Mouse (Mus musculus): ENCODE measurements around the gene Fis1.
"Not testable (repeated sequence)": the region's sequence is repeated elsewhere in the genome, so short reads cannot be mapped to it uniquely, and the experiment has no call there.

Fis1 gene

DNA sequence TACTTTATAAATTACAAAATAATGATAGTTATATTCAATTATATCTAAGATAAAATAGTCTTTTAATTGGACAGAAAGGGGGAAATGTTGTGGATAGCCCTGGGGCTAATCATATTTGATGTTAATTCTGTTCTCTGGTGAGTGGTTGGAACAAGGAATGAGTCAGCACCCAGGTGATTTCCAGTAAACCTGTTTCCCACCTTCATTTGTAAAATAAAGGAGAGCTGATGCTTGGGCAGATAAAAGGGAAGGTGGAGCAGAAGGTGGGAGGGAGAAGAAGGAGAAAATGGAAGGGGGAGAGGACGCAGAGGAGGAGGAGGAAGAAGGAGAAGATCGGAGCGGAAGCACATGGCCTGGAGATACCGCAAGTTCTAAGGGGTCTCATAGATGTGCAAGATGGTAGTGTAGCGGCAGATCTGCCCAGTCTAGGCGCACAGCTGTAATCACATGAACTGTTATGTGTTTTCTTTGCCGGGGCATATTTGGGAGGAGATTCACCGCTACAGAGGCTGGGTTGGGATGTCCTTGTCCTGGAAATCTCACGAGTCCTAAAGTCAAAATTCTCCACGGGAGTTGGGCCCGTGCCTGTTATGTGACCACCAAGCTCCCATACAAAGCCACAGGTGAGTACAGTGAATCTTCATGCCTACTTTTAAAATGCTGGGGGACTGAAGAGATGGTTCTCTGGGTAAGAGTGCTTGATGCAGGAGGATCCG is 12.1 kb upstream of the Fis1 start:
- DNase-seq: no peak

DNA sequence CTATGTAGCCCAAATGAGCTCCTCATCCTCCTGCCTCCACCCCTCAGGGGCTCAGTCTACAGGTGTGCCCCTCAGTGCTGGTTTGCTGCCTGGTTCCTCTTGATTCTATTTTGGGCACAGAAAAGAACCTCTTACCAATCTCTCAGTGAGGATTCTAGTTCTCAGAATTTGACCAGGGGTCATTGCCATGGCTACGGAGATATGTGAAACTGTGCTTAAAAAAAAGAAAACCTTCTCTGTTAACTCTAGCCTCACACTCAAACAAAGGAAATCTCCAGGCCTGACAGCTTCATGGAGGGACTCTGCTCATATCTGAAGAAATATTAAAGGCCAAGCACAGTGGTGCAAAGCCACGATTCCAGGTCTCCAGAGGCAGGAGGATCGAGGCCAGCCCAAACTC is 10.3 kb upstream of the Fis1 start:
- DNase-seq: no peak

GRCm38 (mm10) chr5:136943382-136943781 is 9.7 kb upstream of the Fis1 start:
- no peak for DNase-seq

- DNase-seq: no peak
Measured at GRCm38 (mm10) chr5:136945084-136945483, 8.0 kb upstream of the Fis1 start.

DNA sequence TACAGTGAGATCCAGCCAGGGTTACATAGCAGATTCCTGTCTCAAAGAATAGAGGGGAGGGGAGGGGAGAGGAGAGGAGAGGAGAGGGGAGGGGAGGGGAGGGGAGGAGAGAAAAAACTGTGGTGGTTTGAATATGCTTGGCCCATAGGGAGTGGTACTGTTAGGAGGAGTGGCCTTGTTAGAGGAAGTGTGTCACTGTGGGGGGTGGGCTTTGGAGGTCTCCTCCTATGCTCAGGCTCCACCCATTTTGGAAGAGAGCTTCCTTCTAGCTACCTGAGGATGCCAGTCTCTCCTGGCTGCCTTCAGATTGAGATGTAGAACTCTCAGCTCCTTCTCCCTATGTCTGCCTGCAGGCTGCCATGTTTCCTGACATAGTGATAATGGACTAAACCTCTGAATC is 5.2 kb upstream of the Fis1 start:
- no peak for DNase-seq

- not testable (repeated sequence) for DNase-seq
Measured at GRCm38 (mm10) chr5:136949551-136950336, 3.3 kb upstream of the Fis1 start.

- DNase-seq: no peak
Measured at GRCm38 (mm10) chr5:136950521-136950920, 2.6 kb upstream of the Fis1 start.

GRCm38 (mm10) chr5:136952153-136952552 is 922 bp upstream of the Fis1 start:
- no peak for DNase-seq

GRCm38 (mm10) chr5:136953440-136953951 is 421 bp downstream of the Fis1 start:
- peak; percentile 78 for DNase-seq

GRCm38 (mm10) chr5:136955622-136956021 is 2.5 kb downstream of the Fis1 start:
- peak; percentile 28 for DNase-seq

DNA sequence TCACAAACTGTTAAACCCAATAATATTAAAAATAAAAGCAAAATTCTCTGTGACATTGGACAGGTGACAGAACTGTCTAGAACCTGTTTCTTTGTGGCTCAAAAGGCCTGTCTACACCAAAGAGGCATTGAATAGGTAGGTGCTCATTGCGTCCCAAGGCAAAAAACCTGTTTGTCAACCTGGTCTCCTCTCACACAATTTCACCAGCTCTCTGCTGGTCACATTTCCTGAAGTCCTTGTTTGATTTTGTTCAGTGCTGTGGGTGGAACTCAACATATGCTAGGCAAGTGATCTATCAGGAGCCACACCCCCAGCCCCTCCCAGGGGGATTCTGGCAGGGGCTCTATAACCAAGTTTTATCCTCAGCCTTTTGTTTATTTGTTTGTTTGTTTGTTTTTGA is 4.2 kb downstream of the Fis1 start:
- DNase-seq: no peak

- DNase-seq: peak; percentile 92
Measured at GRCm38 (mm10) chr5:136958991-136959605, 6.0 kb downstream of the Fis1 start.

DNA sequence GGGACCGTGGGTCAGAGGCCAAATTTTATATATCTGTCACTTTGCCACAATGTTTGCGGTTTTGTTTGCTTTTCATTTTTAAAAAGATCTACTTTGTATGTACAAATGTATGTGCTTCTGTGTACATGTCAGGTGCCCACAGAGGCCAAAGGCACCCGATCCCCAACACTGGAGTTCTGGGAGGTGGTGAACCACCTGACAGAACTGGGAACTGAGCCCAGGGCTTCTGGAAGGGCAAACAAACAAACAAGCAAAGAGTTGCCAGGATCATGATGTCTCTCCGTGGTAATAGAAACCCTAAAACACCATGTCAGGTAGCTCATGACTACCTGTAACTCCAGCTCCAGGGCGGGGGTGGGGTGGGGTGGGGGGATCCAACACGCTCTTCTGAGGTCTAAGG is 7.0 kb downstream of the Fis1 start:
- peak; percentile 80 for DNase-seq

DNA sequence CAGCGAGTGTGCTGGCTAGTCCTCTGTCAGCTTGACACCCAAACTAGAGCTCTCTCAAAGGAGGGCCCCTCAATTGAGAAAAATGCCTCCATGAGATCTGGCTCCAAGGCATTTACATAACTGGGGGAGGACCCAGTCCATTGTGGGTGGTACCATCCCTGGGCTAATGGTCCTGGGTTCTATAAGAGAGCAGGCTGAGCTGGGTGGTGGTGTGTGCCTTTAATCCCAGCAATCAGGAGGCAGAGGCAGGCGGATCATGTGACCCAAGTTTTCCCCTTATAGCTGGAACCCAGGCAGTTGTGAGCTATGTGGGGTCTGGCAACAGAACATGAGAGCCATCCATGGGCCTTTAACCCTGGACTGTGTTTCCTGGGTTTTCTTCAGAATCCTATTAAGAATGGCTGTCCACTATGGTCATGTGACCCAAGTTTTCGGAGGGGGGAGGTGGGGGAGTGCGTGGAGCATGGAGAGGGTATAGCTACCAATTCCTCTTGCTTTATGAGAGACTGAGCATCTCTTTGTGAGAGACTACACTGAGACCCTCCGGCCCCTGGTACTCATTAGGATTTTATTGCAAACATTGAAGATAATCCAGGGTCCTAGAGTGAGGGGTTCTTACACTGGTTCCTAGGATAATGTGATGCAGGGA is 8.4 kb downstream of the Fis1 start:
- DNase-seq: peak; percentile 42

DNA sequence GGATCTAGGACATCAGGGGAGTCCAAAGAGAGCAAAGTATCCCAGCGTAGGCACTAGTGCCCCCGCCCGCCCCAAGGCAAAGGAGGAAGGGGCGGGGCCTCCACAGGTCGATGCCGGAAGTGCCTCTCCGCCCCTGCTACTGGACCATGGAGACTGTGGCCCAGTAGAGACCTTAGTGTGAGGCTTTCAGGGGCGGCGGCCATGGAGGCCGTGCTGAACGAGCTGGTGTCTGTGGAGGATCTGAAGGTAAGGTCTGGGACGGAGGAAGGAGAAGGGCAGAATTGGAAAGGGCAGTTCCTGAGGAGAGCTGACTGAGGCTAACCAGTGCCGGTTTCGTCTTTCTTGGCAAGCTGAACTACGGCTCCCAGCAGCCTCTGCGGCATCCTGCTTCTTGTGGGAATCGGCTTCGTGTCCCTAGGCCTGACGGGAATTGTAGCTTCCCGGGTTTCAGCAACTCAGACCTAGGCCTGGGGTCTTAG is 8.9 kb downstream of the Fis1 start:
- peak; percentile 95 for DNase-seq

- peak; percentile 88 for DNase-seq
Measured at GRCm38 (mm10) chr5:136962501-136962900, 9.4 kb downstream of the Fis1 start.

DNA sequence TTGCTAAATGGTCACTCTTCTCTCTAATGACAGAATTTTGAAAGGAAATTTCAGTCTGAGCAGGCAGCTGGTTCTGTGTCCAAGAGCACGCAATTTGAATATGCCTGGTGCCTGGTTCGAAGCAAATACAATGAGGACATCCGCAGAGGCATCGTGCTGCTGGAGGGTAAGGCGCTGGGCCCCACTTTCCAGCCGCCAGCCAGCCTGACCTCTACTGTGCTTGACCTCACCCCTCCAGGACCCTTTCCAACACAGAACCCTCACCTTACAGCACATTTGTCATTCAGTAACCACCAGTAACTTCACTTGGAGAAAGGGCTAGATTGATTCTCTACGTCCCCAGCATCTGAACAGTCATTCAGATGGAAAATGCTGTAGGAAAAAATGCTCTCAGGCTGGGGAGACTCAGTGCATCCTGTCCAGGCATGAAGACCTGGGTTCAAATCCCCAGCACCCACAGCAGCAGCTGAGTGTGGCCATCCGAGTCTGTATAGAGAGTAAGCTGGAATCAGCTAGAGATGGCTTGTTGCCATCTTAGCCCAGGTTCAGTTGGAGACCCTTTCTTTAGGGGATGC is 10.0 kb downstream of the Fis1 start:
- DNase-seq: peak; percentile 38

GRCm38 (mm10) chr5:136965210-136965609 is 12.1 kb downstream of the Fis1 start:
- no peak for DNase-seq

DNA sequence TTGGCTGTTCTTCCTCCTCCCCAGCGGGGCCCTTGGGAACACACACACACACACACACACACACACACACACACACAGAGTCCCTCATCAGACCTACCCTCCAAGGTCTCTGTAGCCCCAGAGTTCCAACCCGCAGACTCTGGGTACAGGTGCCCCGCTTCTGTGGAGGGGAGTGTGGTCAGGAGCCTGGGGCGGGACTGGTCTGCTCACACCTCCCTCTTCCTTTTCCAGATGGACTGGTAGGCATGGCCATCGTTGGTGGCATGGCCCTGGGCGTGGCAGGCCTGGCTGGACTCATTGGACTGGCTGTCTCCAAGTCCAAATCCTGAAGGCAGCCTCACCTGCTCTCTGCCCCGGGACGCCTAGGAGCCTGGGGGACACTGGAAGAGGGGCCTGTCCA is 12.6 kb downstream of the Fis1 start:
- peak; percentile 69 for DNase-seq

DNA sequence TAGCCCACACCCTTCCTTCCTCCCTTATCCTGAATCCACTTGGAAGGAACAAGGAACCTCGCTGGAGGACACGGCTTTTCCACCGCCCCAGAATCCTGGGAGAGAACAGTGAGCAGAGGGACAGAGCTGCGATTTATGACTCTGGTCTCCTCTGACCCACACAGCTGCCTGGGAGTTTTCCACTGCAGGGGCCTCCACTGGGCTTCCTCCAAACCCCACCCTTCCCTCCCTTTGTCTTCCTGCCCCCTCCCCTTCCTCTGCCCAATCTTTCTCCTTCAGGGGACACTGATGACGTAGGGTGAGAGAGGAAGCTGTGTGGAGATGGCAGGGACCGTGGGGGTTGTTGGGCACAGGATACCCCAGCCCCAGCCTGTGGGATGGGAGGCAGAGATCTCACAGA is 13.3 kb downstream of the Fis1 start, which contains the start of gene Cldn15:
Cldn15 (plus strand) TSS at position 286 of the 400 bp plus-strand sequence.
- DNase-seq: peak; percentile 78

DNA sequence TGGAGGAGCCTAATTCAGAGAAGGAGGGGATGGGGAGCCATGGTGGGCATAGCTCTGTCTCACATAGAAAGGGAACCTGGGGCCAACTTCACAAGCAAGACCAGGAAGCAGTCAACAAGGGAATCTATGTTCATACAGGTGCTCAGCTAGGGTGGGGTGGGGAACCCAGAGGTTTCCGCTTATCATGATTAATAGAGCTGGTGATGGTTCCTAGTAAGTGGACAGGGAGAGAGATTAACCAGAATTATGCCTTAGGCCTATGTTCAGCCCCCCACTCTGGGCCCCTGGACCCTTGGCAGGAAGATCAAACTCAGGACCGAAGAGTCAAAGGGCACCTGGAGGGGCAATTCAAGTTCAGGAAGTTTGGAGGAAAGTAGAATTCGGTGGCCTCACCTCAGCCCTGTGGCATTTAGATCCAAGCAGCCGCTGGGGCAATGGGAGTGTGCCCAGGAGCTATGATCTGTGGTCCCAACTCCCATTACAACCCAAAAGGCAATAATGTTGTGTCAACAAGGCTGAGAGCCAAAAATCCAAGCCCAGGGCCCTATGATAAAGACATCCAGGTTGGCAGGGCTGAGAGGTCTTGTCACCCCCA is 13.9 kb downstream of the Fis1 start:
- DNase-seq: peak; percentile 49

DNA sequence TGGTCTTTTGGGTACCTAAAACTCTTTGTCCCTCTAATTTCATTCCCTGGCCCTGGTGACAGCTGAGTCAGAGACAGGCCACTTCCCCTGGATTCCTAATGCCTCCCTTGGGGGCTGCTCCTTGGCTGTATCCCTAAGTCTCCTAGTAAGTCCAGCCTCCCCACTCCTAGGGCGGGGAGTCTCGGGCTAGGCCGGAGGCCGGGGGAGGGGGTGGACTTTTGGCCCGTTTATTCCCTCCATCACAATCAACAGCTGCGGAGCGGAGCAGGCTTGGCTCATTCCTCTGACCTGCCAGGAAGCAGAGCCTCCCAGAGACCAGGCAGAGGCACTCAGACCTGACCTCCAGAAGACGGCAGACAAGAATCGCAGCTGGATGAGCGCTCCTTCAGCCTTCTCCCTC is 14.5 kb downstream of the Fis1 start:
- peak; percentile 91 for DNase-seq

Measured in kidney, adult 9 months (tissue).